Mouse (Mus musculus) heart, adult 2 months (tissue): ENCODE data around the gene 9030025P20Rik. TPM values are rescaled to one million over a fixed set of nuclear protein-coding genes. Genes with fewer than 3 reads are reported as not detected.
"Not testable (repeated sequence)": the region's sequence is repeated elsewhere in the genome, so short reads cannot be mapped to it uniquely, and the experiment has no call there.

Source experiments
- DNase-seq, 2 experiments: peaks; one replicate each; pipeline ENCODE4 v3.0.0; 2021
- H3K27ac ChIP-seq: fragments of 200-600 bp; 2 replicates; pipeline ENCODE4 v1.8.1; 2022
- H3K27me3 ChIP-seq: fragments of 200-500 bp; 2 replicates; pipeline ENCODE4 v1.6.1; 2012; ENCODE audit warnings: mild to moderate bottlenecking, low read length, inconsistent platforms, mixed read lengths; ENCODE audit not compliant: control insufficient read depth, insufficient read depth
- H3K36me3 ChIP-seq: fragments of 200-500 bp; 2 replicates; pipeline ENCODE4 v1.6.1; 2012; ENCODE audit warnings: low read length, inconsistent platforms; ENCODE audit not compliant: control insufficient read depth, insufficient read depth
- H3K4me1 ChIP-seq: fragments of 200-500 bp; 2 replicates; pipeline ENCODE4 v1.6.1; 2011; ENCODE audit warnings: low read length; ENCODE audit not compliant: control insufficient read depth, insufficient read depth
- H3K4me3 ChIP-seq: fragments of 200-600 bp; 2 replicates; pipeline ENCODE4 v1.8.1; 2022
- H3K79me2 ChIP-seq: fragments of 200-500 bp; replicated peaks from 2 replicates; pipeline ENCODE4 v1.6.1; 2012; ENCODE audit warnings: mild to moderate bottlenecking, inconsistent platforms, low read length, moderate library complexity, mixed read lengths; ENCODE audit not compliant: control insufficient read depth, insufficient read depth
- H3K9ac ChIP-seq: fragments of 200-500 bp; 2 replicates; pipeline ENCODE4 v1.6.1; 2012; ENCODE audit warnings: low read depth, mild to moderate bottlenecking, control low read depth, inconsistent platforms, low read length, mixed read lengths
- whole genome bisulfite sequencing: fragments of 180-500 bp; shearing (Covaris S2); methylation state at CpG from one replicate; pipeline ENCODE4 v1.1.7; 2018; 5-methylcytosine and 5-hydroxymethylcytosine counted together
- intact Hi-C: fragments of 180-260 bp; cut with DNase I; formaldehyde crosslinking; loops from one replicate; pipeline ENCODE4 v1.15.1; 2025
- polyA plus RNA-seq: library from polyadenylated mRNA; depleted of rRNA; stranded (reverse); fragments of >200 nt; gene quantifications from 2 replicates; pipeline ENCODE4 v1.2.3, GENCODE M21; 2012; rRNA removed
- total RNA-seq, 2 experiments: library from RNA; stranded (reverse); gene quantifications; 2 replicates each; pipeline ENCODE4 v1.2.3; 2021

Gene 9030025P20Rik
- total and polyA plus RNA-seq, 3 experiments, result 2.0 to 6.4 (median 2.7) TPM

- H3K27ac ChIP-seq, DNase-seq, H3K79me2 ChIP-seq, H3K27me3 ChIP-seq, intact Hi-C loops, H3K9ac ChIP-seq, H3K36me3 ChIP-seq, H3K4me1 ChIP-seq, H3K4me3 ChIP-seq: not testable (repeated sequence)
- WGBS, result no CpG with 5 or more reads among the region's 48 CpGs
Measured at GRCm38 (mm10) chr17:15024502-15025193, 46.4 kb downstream of the 9030025P20Rik start.

GRCm38 (mm10) chr17:15025513-15025912 is 47.2 kb downstream of the 9030025P20Rik start:
- H3K27me3 ChIP-seq, H3K79me2 ChIP-seq, H3K36me3 ChIP-seq, H3K4me3 ChIP-seq, intact Hi-C loops, DNase-seq, H3K4me1 ChIP-seq, H3K9ac ChIP-seq, H3K27ac ChIP-seq: not testable (repeated sequence)
- no CpG with 5 or more reads among the region's 6 CpGs for WGBS

- H3K36me3 ChIP-seq, H3K79me2 ChIP-seq, H3K27ac ChIP-seq, intact Hi-C loops, H3K27me3 ChIP-seq, H3K4me1 ChIP-seq, DNase-seq, H3K9ac ChIP-seq, H3K4me3 ChIP-seq: not testable (repeated sequence)
- WGBS, result no CpG with 5 or more reads among the region's 4 CpGs
Measured at GRCm38 (mm10) chr17:15031414-15031813, 53.1 kb downstream of the 9030025P20Rik start.

GRCm38 (mm10) chr17:15040455-15040854 is 62.2 kb downstream of the 9030025P20Rik start:
- H3K27me3 ChIP-seq, intact Hi-C loops, H3K4me1 ChIP-seq, H3K27ac ChIP-seq, H3K4me3 ChIP-seq, H3K9ac ChIP-seq, DNase-seq, H3K36me3 ChIP-seq, H3K79me2 ChIP-seq: not testable (repeated sequence)
- no CpG with 5 or more reads among the region's 3 CpGs for whole genome bisulfite sequencing

Other genes starting within 250 kb of the 9030025P20Rik start
- gene Wdr27, start 35.3 kb upstream of the 9030025P20Rik start, total RNA-seq, result 1 to 10 TPM in 1 of 2 experiments, not detected in 1; 1.1 TPM
- gene Wdr27, start 35.3 kb upstream of the 9030025P20Rik start, polyA plus RNA-seq, result 0.47 and 0.86 TPM in 2 replicates
- gene 1600012H06Rik, start 35.3 kb upstream of the 9030025P20Rik start, total RNA-seq, result 10 to 100 TPM; 10.0 to 12.2 TPM
- gene 1600012H06Rik, start 35.3 kb upstream of the 9030025P20Rik start, polyA plus RNA-seq, result 8.8 and 14.3 TPM in 2 replicates
- 10 to 100 TPM; 45.3 to 53.1 TPM for gene Phf10, start 17.2 kb upstream of the 9030025P20Rik start, total RNA-seq
- 19.0 and 33.5 TPM in 2 replicates for gene Phf10, start 17.2 kb upstream of the 9030025P20Rik start, polyA plus RNA-seq
- gene Gm3417, start 322 bp downstream of the 9030025P20Rik start, total RNA-seq, result not detected
- not detected in 2 replicates for gene Gm3417, start 322 bp downstream of the 9030025P20Rik start, polyA plus RNA-seq
- gene Gm3435, start 31.7 kb downstream of the 9030025P20Rik start, total RNA-seq, result 1 to 10 TPM in 1 of 2 experiments, under 1 TPM in 1; 0.70 to 1.5 TPM
- 1.5 TPM in 2 replicates for gene Gm3435, start 31.7 kb downstream of the 9030025P20Rik start, polyA plus RNA-seq
- 10 to 100 TPM; 23.6 to 25.8 TPM for gene Ermard, start 62.7 kb downstream of the 9030025P20Rik start, total RNA-seq
- 34.4 and 38.6 TPM in 2 replicates for gene Ermard, start 62.7 kb downstream of the 9030025P20Rik start, polyA plus RNA-seq
- gene Tcte3, start 63.0 kb downstream of the 9030025P20Rik start, total RNA-seq, result under 1 TPM in 1 of 2 experiments, not detected in 1; 0.52 TPM
- gene Tcte3, start 63.0 kb downstream of the 9030025P20Rik start, polyA plus RNA-seq, result 1.6 TPM in 1 of 2 replicates, not detected in the other
- gene Gm3448, start 63.1 kb downstream of the 9030025P20Rik start, total RNA-seq, result 1 to 10 TPM; 1.0 TPM
- gene Gm3448, start 63.1 kb downstream of the 9030025P20Rik start, polyA plus RNA-seq, result 0.84 and 1.00 TPM in 2 replicates